In genomic region chr11:107043361-107043760, GRCm38 (mm10) we compare ENCODE assay signal across 24 mouse cellular contexts. TPM values are rescaled to one million over a fixed set of nuclear protein-coding genes. Genes with fewer than 3 reads are reported as not detected.
DNase-seq lines count a peak whose midpoint lies in the region; ATAC-seq and TF ChIP-seq lines count a peak whose summit lies in the region.
"Had no signal": no experiment of that assay in that cellular context is flagged by ENCODE, and none has a peak within 500 bp of the region (broad histone marks: within the 10 kb centered on the region; RNA-seq: fewer than 3 reads in every experiment).

No protein-coding gene starts in this region.

- peaks cover 54% of the 10 kb centered on the region for H3K36me3 ChIP-seq in stomach, embryonic 14.5 days (ENCODE audit: control insufficient read depth, insufficient read depth, low read length)
- peaks cover 37% of the 10 kb centered on the region for H3K36me3 ChIP-seq in stomach, postnatal 0 days (ENCODE audit: control insufficient read depth, insufficient read depth, low read length)
- H3K36me3 ChIP-seq in liver, embryonic 14.5 days (replicated peaks; ENCODE audit: control insufficient read depth, insufficient read depth, low read depth), result peaks cover 29% of the 10 kb centered on the region

- 0 out of 2 replicates have a peak, but pooled peaks have one; percentile 23 for ATAC-seq in stomach, embryonic 14.5 days (ENCODE audit: insufficient number of reproducible peaks, insufficient read depth, low FRiP score, low read depth)
- ATAC-seq in stomach, postnatal 0 days (ENCODE audit: low FRiP score, low TSS enrichment), result no peak
- ATAC-seq in liver, embryonic 14.5 days (ENCODE audit: insufficient read depth), result 0 out of 2 replicates have a peak, but pooled peaks have one; percentile 6
- ATAC-seq: CD4-positive, CD25-positive, alpha-beta regulatory T cell, adult 4 months; forebrain, embryonic 13.5 days; hindbrain, embryonic 16.5 days; intestine, embryonic 16.5 days had no signal

- 92% methylated on average over 11 of the region's 11 CpGs for WGBS in stomach, embryonic 14.5 days
- WGBS in stomach, postnatal 0 days, result 84% methylated on average over 11 of the region's 11 CpGs
- 87% methylated on average over 11 of the region's 11 CpGs for WGBS in liver, embryonic 14.5 days (ENCODE audit: insufficient replicate concordance)

- no peaks in the 10 kb centered on the region for H3K4me1 ChIP-seq in stomach, embryonic 14.5 days (ENCODE audit: control insufficient read depth, insufficient read depth, low read length)
- H3K4me1 ChIP-seq in stomach, postnatal 0 days (replicated peaks; ENCODE audit: control insufficient read depth, insufficient read depth), result no peaks in the 10 kb centered on the region
- peaks cover 3 to 7% of the 10 kb centered on the region in 2 experiments for H3K4me1 ChIP-seq in liver, embryonic 14.5 days (replicated peaks; ENCODE audit: control insufficient read depth in 2 of 2, insufficient read depth in 2 of 2, low read length in 1 of 2)
- H3K4me1 ChIP-seq: forebrain, embryonic 13.5 days; hindbrain, embryonic 10.5 days; limb, embryonic 10.5 days; midbrain, embryonic 12.5 days; neural tube, embryonic 15.5 days had no signal

- H3K4me2 ChIP-seq in stomach, embryonic 14.5 days (replicated peaks; ENCODE audit: low read depth, low read length), result no peak overlapping the region
- no peak overlapping the region for H3K4me2 ChIP-seq in stomach, postnatal 0 days (replicated peaks; ENCODE audit: low read depth)
- H3K4me2 ChIP-seq in liver, embryonic 14.5 days (ENCODE audit: low read depth), result no peak overlapping the region
- H3K4me2 ChIP-seq: forebrain, embryonic 13.5 days; heart, embryonic 11.5 days; midbrain, embryonic 12.5 days; neural tube, embryonic 15.5 days had no signal

- H3K4me3 ChIP-seq in gastrocnemius, adult 2 months, result no peak overlapping the region
- no peak overlapping the region for H3K4me3 ChIP-seq in stomach, embryonic 14.5 days (ENCODE audit: low read depth, low read length)
- H3K4me3 ChIP-seq in stomach, postnatal 0 days (ENCODE audit: low read depth, low read length), result no peak overlapping the region
- no peak overlapping the region for H3K4me3 ChIP-seq in liver, embryonic 14.5 days (ENCODE audit: insufficient read depth in 1 of 2, low read depth in 2 of 2, low read length in 2 of 2)
- H3K4me3 ChIP-seq: forebrain, embryonic 13.5 days; hindbrain, embryonic 10.5 days; limb, embryonic 10.5 days; midbrain, embryonic 12.5 days; neural tube, embryonic 15.5 days had no signal

- no peak for TF ChIP-seq EP300 in stomach, postnatal 0 days (optimal IDR thresholded peaks at IDR 0.05)
- TF ChIP-seq EP300 in liver, embryonic 14.5 days (IDR thresholded peaks at IDR 0.05; ENCODE audit: low read depth), result no peak

- H3K9me3 ChIP-seq in stomach, embryonic 14.5 days (ENCODE audit: control insufficient read depth, low read depth, low read length), result no peaks in the 10 kb centered on the region
- no peaks in the 10 kb centered on the region for H3K9me3 ChIP-seq in stomach, postnatal 0 days (ENCODE audit: control insufficient read depth, low read length)
- H3K9me3 ChIP-seq in liver, embryonic 14.5 days (ENCODE audit: control insufficient read depth, low read length), result no peaks in the 10 kb centered on the region
- H3K9me3 ChIP-seq: forebrain, embryonic 13.5 days; hindbrain, embryonic 10.5 days; limb, embryonic 10.5 days; midbrain, embryonic 12.5 days; neural tube, embryonic 15.5 days had no signal

- intact Hi-C loops in gastrocnemius, adult 2 months (cut with DNase I), result loop anchor here (5.0 kb wide), 1 partner anchor 191 kb away; no protein-coding TSS in a partner anchor

- no peaks in the 10 kb centered on the region for H3K27me3 ChIP-seq in stomach, embryonic 14.5 days (ENCODE audit: control insufficient read depth, insufficient read depth, low read length)
- H3K27me3 ChIP-seq in stomach, postnatal 0 days (ENCODE audit: control insufficient read depth, insufficient read depth, low read length), result no peaks in the 10 kb centered on the region
- no peaks in the 10 kb centered on the region for H3K27me3 ChIP-seq in liver, embryonic 14.5 days (ENCODE audit: control insufficient read depth, insufficient read depth, low read length)
- H3K27me3 ChIP-seq: forebrain, embryonic 13.5 days; midbrain, embryonic 12.5 days; neural tube, embryonic 15.5 days had no signal

- no peak for DNase-seq in gastrocnemius, adult 2 months
- DNase-seq in gastrocnemius, postnatal 4 days (ENCODE audit: low spot score in 2 of 2), result no peak
- DNase-seq in stomach, postnatal 0 days (ENCODE audit: low spot score), result no peak
- DNase-seq in liver, embryonic 14.5 days (ENCODE audit: low read depth in 3 of 3, low spot score in 3 of 3), result no peak
- no peak for DNase-seq in ovary, adult 18-20 months (ENCODE audit: low spot score)
- no peak for DNase-seq in thymus, postnatal 10 days (ENCODE audit: low spot score in 2 of 2)
- no peak for DNase-seq in heart, adult 9 months (ENCODE audit: low spot score in 2 of 2)
- DNase-seq: cerebellum, adult 11 months; embryo, embryonic 11 days; lung, adult 18-20 months; lung, postnatal 14 days; spleen, adult 18-20 months; thymus, postnatal 25 days had no signal

- H3K27ac ChIP-seq in gastrocnemius, adult 2 months, result peak overlapping the region; percentile 71; the same call in 1 of the 2 replicates
- H3K27ac ChIP-seq in stomach, embryonic 14.5 days (ENCODE audit: low read length), result no peak overlapping the region
- no peak overlapping the region for H3K27ac ChIP-seq in stomach, postnatal 0 days (replicated peaks)
- no peak overlapping the region for H3K27ac ChIP-seq in liver, embryonic 14.5 days
- H3K27ac ChIP-seq: forebrain, embryonic 13.5 days; hindbrain, embryonic 10.5 days; limb, embryonic 10.5 days; midbrain, embryonic 12.5 days; neural tube, embryonic 15.5 days had no signal

- TF ChIP-seq CTCF in gastrocnemius, adult 2 months (IDR thresholded peaks at IDR 0.05), result no peak
- no peak for TF ChIP-seq CTCF in stomach, postnatal 0 days (IDR thresholded peaks at IDR 0.05; ENCODE audit: low read depth)
- no peak for TF ChIP-seq CTCF in liver, embryonic 14.5 days (IDR thresholded peaks at IDR 0.05; ENCODE audit: low read depth)

- no peak overlapping the region for H3K9ac ChIP-seq in stomach, embryonic 14.5 days (replicated peaks; ENCODE audit: low read depth, low read length)
- H3K9ac ChIP-seq in stomach, postnatal 0 days (ENCODE audit: low read length), result no peak overlapping the region
- no peak overlapping the region for H3K9ac ChIP-seq in liver, embryonic 14.5 days (replicated peaks)
- H3K9ac ChIP-seq: forebrain, embryonic 13.5 days; midbrain, embryonic 12.5 days; neural tube, embryonic 15.5 days had no signal

RNA-seq across cellular contexts. Expression of gene 1810010H24Rik, which starts 17.9 kb away (rescaled TPM):
- total RNA-seq in gastrocnemius, adult 2 months (2021), result 1 to 10 TPM in 1 of 2 experiments, under 1 TPM in 1; 0.86 to 1.3 TPM
- total RNA-seq in gastrocnemius, postnatal 4 days (2021), result 1 to 10 TPM; 3.2 to 4.5 TPM
- 2.5 and 2.6 TPM in 2 replicates for polyA plus RNA-seq in stomach, embryonic 14.5 days (2014; fragmentation: Nextera tagmentation; extraction: Ambion mirVana)
- polyA plus RNA-seq in stomach, postnatal 0 days (2015; fragmentation: Nextera tagmentation; extraction: Ambion mirVana), result 6.3 and 6.8 TPM in 2 replicates
- polyA plus RNA-seq in liver, embryonic 14.5 days (2012; rRNA removed), result 1.8 and 1.9 TPM in 2 replicates
- polyA plus RNA-seq in liver, embryonic 14.5 days (2014; fragmentation: Nextera tagmentation; extraction: Ambion mirVana), result 2.6 and 3.9 TPM in 2 replicates
- total RNA-seq: megakaryocyte progenitor cell, adult 5-6 weeks had no signal

RNA-seq across cellular contexts. Expression of gene Kpna2, which starts 44.0 kb away (rescaled TPM):
- 10 to 100 TPM; 13.2 to 16.2 TPM for total RNA-seq in gastrocnemius, adult 2 months (2021)
- total RNA-seq in gastrocnemius, postnatal 4 days (2021), result 10 to 100 TPM; 42.4 to 47.1 TPM
- polyA plus RNA-seq in stomach, embryonic 14.5 days (2014; fragmentation: Nextera tagmentation; extraction: Ambion mirVana), result 369 and 383 TPM in 2 replicates
- polyA plus RNA-seq in stomach, postnatal 0 days (2015; fragmentation: Nextera tagmentation; extraction: Ambion mirVana), result 146 and 158 TPM in 2 replicates
- 133 and 158 TPM in 2 replicates for polyA plus RNA-seq in liver, embryonic 14.5 days (2012; rRNA removed)
- polyA plus RNA-seq in liver, embryonic 14.5 days (2014; fragmentation: Nextera tagmentation; extraction: Ambion mirVana), result 277 and 283 TPM in 2 replicates
